Mouse (Mus musculus) liver, postnatal 0 days (tissue): Measurements from ENCODE around the gene Kirrel. TPM values are rescaled to one million over a fixed set of nuclear protein-coding genes. Genes with fewer than 3 reads are reported as not detected.
A peak's percentile ranks its signal among the peaks of the same experiment; 100 is the strongest.

Experiments used
- ATAC-seq: fragments of 200-750 bp; cut with Nextera tagmentation; 2 replicates; pipeline ENCODE4 v1.8.0; 2017; ENCODE audit warnings: mild to moderate bottlenecking, moderate library complexity
- DNase-seq: peaks from one replicate; pipeline ENCODE4 v3.0.0-alpha.2; 2016
- H3K27ac ChIP-seq: fragments of 300-500 bp; sonication (generic); 2 replicates; pipeline ENCODE4 v1.5.1; 2014; ENCODE audit warnings: antibody characterized with exemption, moderate library complexity, mild to moderate bottlenecking, low read depth
- H3K27me3 ChIP-seq: fragments of 300-500 bp; sonication (generic); 2 replicates; pipeline ENCODE4 v1.6.1; 2014; ENCODE audit warnings: low read length, control low read depth, mixed read lengths; ENCODE audit not compliant: insufficient read depth
- H3K36me3 ChIP-seq: fragments of 300-500 bp; sonication (generic); replicated peaks from 2 replicates; pipeline ENCODE4 v1.6.1; 2014; ENCODE audit warnings: mild to moderate bottlenecking, control low read depth, low read length, moderate library complexity, mixed read lengths; ENCODE audit not compliant: insufficient read depth
- H3K4me1 ChIP-seq: fragments of 300-500 bp; sonication (generic); 2 replicates; pipeline ENCODE4 v1.6.1; 2014; ENCODE audit warnings: antibody characterized with exemption, mild to moderate bottlenecking, control low read depth; ENCODE audit not compliant: insufficient read depth
- H3K4me2 ChIP-seq: fragments of 300-500 bp; sonication (generic); 2 replicates; pipeline ENCODE4 v1.6.1; 2014; ENCODE audit warnings: low read depth, mild to moderate bottlenecking, low read length, moderate library complexity, mixed read lengths
- H3K4me3 ChIP-seq: fragments of 300-500 bp; sonication (generic); 2 replicates; pipeline ENCODE4 v1.5.1; 2014; ENCODE audit warnings: low read depth, low read length
- H3K9ac ChIP-seq: fragments of 300-500 bp; sonication (generic); replicated peaks from 2 replicates; pipeline ENCODE4 v1.6.1; 2014; ENCODE audit warnings: mild to moderate bottlenecking, moderate library complexity
- H3K9me3 ChIP-seq: fragments of 300-500 bp; sonication (generic); 2 replicates; pipeline ENCODE4 v1.6.1; 2016; ENCODE audit warnings: mild to moderate bottlenecking, control low read depth, low read length, mixed read lengths
- CTCF ChIP-seq: sonication (generic); IDR thresholded peaks from 2 replicates; pipeline ENCODE4 v1.5.1; 2016; ENCODE audit warnings: antibody characterized with exemption, low read depth
- EP300 ChIP-seq: IDR thresholded peaks from 2 replicates; pipeline ENCODE4 v1.6.1; 2016; ENCODE audit warnings: antibody characterized with exemption, low read depth, mild to moderate bottlenecking
- WGBS: fragments of 180-500 bp; shearing (Covaris S2); extraction: QIAGEN DNeasy Blood & Tissue Kit; methylation state at CpG from one replicate; pipeline ENCODE4 v1.1.7; 2014; ENCODE audit not compliant: insufficient replicate concordance; 5-methylcytosine and 5-hydroxymethylcytosine counted together
- polyA plus RNA-seq: library from polyadenylated mRNA; unstranded; fragments of >200 nt; fragmentation: Nextera tagmentation; extraction: Ambion mirVana; gene quantifications from 2 replicates; pipeline ENCODE4 v1.2.1, GENCODE M21; 2015

The Kirrel gene
- polyA plus RNA-seq, 1 experiment from 2014 or later, result 0.73 TPM

- Histone ChIP-seq H3K4me3 (no peak overlapping the region), H3K4me1 (peaks cover 13% of the 10 kb centered on the region), H3K36me3 (no peaks in the 10 kb centered on the region), H3K27ac (no peak overlapping the region), H3K27me3 (no peaks in the 10 kb centered on the region), H3K4me2 (no peak overlapping the region), H3K9me3 (no peaks in the 10 kb centered on the region), H3K9ac (no peak overlapping the region)
- no peak for ATAC-seq
- no peak for TF ChIP-seq EP300
- no peak for TF ChIP-seq CTCF
- 81% methylated on average over 5 of the region's 5 CpGs for WGBS
- DNase-seq, result no peak
These were observed 12.2 kb downstream of the Kirrel start for GRCm38 (mm10) chr3:87162380-87162779.

- Histone ChIP-seq H3K36me3 (no peaks in the 10 kb centered on the region), H3K4me3 (no peak overlapping the region), H3K4me2 (no peak overlapping the region), H3K9me3 (no peaks in the 10 kb centered on the region), H3K27ac (no peak overlapping the region), H3K9ac (no peak overlapping the region), H3K27me3 (no peaks in the 10 kb centered on the region), H3K4me1 (peaks cover 13% of the 10 kb centered on the region)
- DNase-seq, result no peak
- WGBS, result 79% methylated on average over 5 of the region's 5 CpGs
- no peak for TF ChIP-seq CTCF
- TF ChIP-seq EP300, result no peak
- no peak for ATAC-seq
These were observed 12.9 kb downstream of the Kirrel start for GRCm38 (mm10) chr3:87161601-87162000.

- peaks cover 13% of the 10 kb centered on the region for H3K4me1 ChIP-seq
- no peak for DNase-seq
- H3K27me3 ChIP-seq, result no peaks in the 10 kb centered on the region
- H3K4me2 ChIP-seq, result no peak overlapping the region
- 56% methylated on average over 6 of the region's 6 CpGs for WGBS
- no peaks in the 10 kb centered on the region for H3K36me3 ChIP-seq
- TF ChIP-seq CTCF (no peak), EP300 (no peak)
- ATAC-seq, result no peak
- H3K9ac ChIP-seq, result no peak overlapping the region
- no peaks in the 10 kb centered on the region for H3K9me3 ChIP-seq
- no peak overlapping the region for H3K27ac ChIP-seq
- H3K4me3 ChIP-seq, result no peak overlapping the region
These were observed 13.6 kb downstream of the Kirrel start for GRCm38 (mm10) chr3:87160819-87161509.

- ATAC-seq (no peak), DNase-seq (no peak)
- no peaks in the 10 kb centered on the region for H3K36me3 ChIP-seq
- no peak overlapping the region for H3K4me3 ChIP-seq
- no peaks in the 10 kb centered on the region for H3K27me3 ChIP-seq
- no peaks in the 10 kb centered on the region for H3K9me3 ChIP-seq
- 77% methylated on average over 7 of the region's 7 CpGs for WGBS
- H3K27ac ChIP-seq, result no peak overlapping the region
- H3K4me2 ChIP-seq, result no peak overlapping the region
- H3K9ac ChIP-seq, result no peak overlapping the region
- TF ChIP-seq CTCF, result no peak
- peaks cover 4% of the 10 kb centered on the region for H3K4me1 ChIP-seq
These were observed 15.4 kb downstream of the Kirrel start for GRCm38 (mm10) chr3:87159190-87159589.

DNA sequence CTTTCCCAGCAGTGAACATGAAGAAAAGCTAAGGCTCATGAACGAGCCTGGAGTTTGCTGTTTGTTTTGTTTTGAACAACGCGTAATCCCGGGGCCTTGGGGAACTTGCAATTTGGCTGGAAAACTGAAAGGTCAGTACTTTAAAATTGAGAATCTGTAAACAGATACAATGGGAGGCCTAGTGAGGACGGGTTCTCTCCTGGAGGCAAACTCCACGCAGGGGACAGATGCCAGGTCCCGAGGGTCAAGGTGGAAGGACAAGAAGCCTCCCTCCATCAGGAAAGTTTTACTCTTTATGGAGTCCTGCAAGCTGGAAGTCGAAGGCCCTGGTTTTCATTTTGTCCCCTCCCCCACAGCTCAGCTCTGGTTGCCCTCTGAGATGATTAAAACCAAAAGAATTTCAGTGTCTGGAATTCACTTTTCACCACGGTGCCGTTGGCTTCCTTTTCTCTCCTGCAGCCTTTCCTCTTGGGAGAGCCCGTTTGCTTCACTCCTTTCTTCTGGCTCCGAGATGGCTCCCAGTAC is 16.7 kb downstream of the Kirrel start:
- Histone ChIP-seq H3K36me3 (no peaks in the 10 kb centered on the region), H3K4me2 (no peak overlapping the region), H3K9ac (no peak overlapping the region; the same call in 1 of the 2 replicates), H3K27ac (peak overlapping the region; percentile 55), H3K9me3 (no peaks in the 10 kb centered on the region), H3K27me3 (no peaks in the 10 kb centered on the region), H3K4me3 (no peak overlapping the region), H3K4me1 (peaks cover 6% of the 10 kb centered on the region; the same call in 1 of the 2 replicates)
- ATAC-seq (no peak), DNase-seq (no peak)
- WGBS, result 42% methylated on average over 12 of the region's 12 CpGs
- no peak for TF ChIP-seq CTCF

GRCm38 (mm10) chr3:87157297-87157696 is 17.2 kb downstream of the Kirrel start:
- DNase-seq (no peak), ATAC-seq (no peak)
- 45% methylated on average over 6 of the region's 6 CpGs for WGBS
- no peaks in the 10 kb centered on the region for H3K9me3 ChIP-seq
- H3K27me3 ChIP-seq, result no peaks in the 10 kb centered on the region
- H3K9ac ChIP-seq, result no peak overlapping the region; the same call in 1 of the 2 replicates
- H3K36me3 ChIP-seq, result no peaks in the 10 kb centered on the region
- TF ChIP-seq CTCF (no peak), EP300 (no peak)
- H3K4me2 ChIP-seq, result no peak overlapping the region
- H3K4me1 ChIP-seq, result peaks cover 6% of the 10 kb centered on the region; the same call in 1 of the 2 replicates
- H3K27ac ChIP-seq, result peak overlapping the region; percentile 55
- no peak overlapping the region for H3K4me3 ChIP-seq
